Mouse (Mus musculus) liver, adult 2 months (tissue): ENCODE measurements at regions not wholly inside any gene's neighbourhood (a gene's known extent, or its start where the extent isn't known, plus 50 kb on each side); places are given as distances from the start of the nearest gene placed in this dataset.

Experiments
- DNase-seq: peaks from one replicate; pipeline ENCODE4 v3.0.0-alpha.2; 2011; ENCODE audit warnings: low read depth, low spot score; ENCODE audit errors: extremely low read depth
- H3K27ac ChIP-seq: fragments of 200-500 bp; replicated peaks from 2 replicates; pipeline ENCODE4 v1.5.1; 2012; ENCODE audit warnings: low read depth, mild to moderate bottlenecking, control low read depth, inconsistent platforms, low read length; ENCODE audit not compliant: insufficient read depth
- H3K27me3 ChIP-seq: fragments of 200-500 bp; 2 replicates; pipeline ENCODE4 v1.6.1; 2012; ENCODE audit warnings: mild to moderate bottlenecking, moderate library complexity, low read length, inconsistent platforms; ENCODE audit not compliant: control insufficient read depth, insufficient read depth
- H3K36me3 ChIP-seq: fragments of 200-500 bp; 2 replicates; pipeline ENCODE4 v1.6.1; 2012; ENCODE audit warnings: low read length, inconsistent platforms; ENCODE audit not compliant: control insufficient read depth, insufficient read depth
- H3K4me1 ChIP-seq: fragments of 200-500 bp; 2 replicates; pipeline ENCODE4 v1.6.1; 2011; ENCODE audit warnings: low read length; ENCODE audit not compliant: control insufficient read depth, insufficient read depth
- H3K4me3 ChIP-seq: fragments of 200-500 bp; 2 replicates; pipeline ENCODE4 v1.5.1; 2011; ENCODE audit warnings: low read depth, mild to moderate bottlenecking, control low read depth, low read length, moderate library complexity; ENCODE audit not compliant: insufficient read depth
- H3K79me2 ChIP-seq: fragments of 200-500 bp; 2 replicates; pipeline ENCODE4 v1.6.1; 2012; ENCODE audit warnings: inconsistent platforms, mild to moderate bottlenecking, low read length, moderate library complexity; ENCODE audit not compliant: control insufficient read depth, insufficient read depth
- H3K9ac ChIP-seq: fragments of 200-500 bp; 2 replicates; pipeline ENCODE4 v1.6.1; 2012; ENCODE audit warnings: low read depth, mild to moderate bottlenecking, control low read depth, inconsistent platforms, low read length
- CTCF ChIP-seq: fragments of 200-500 bp; IDR thresholded peaks from 2 replicates; pipeline ENCODE4 v1.5.1; 2011; ENCODE audit warnings: low read depth, low read length, control low read depth
- POLR2A ChIP-seq: fragments of 200-500 bp; IDR thresholded peaks from 2 replicates; pipeline ENCODE4 v1.6.1; 2011; ENCODE audit warnings: low read length, control low read depth; ENCODE audit not compliant: insufficient read depth; ENCODE audit errors: extremely low read depth
- WGBS: fragments of 180-500 bp; shearing (Covaris S2); methylation state at CpG from one replicate; pipeline ENCODE4 v1.1.7; 2018; 5-methylcytosine and 5-hydroxymethylcytosine counted together

- no peaks in the 10 kb centered on the region for H3K27me3 ChIP-seq
- H3K4me1 ChIP-seq: no peaks in the 10 kb centered on the region
- H3K27ac ChIP-seq: no peak overlapping the region
- no peaks in the 10 kb centered on the region for H3K79me2 ChIP-seq
- H3K36me3 ChIP-seq: no peaks in the 10 kb centered on the region
- no peak overlapping the region for H3K4me3 ChIP-seq
- DNase-seq: no peak
- 70% methylated on average over 6 of the region's 6 CpGs for WGBS
- no peak overlapping the region for H3K9ac ChIP-seq
- no peak for TF ChIP-seq POLR2A
- TF ChIP-seq CTCF: no peak
Observed at GRCm38 (mm10) chrX:12530406-12531311, 56.9 kb upstream of the Atp6ap2 start.
